Mouse (Mus musculus): ENCODE data around the gene Atrip. TPM values are rescaled to one million over a fixed set of nuclear protein-coding genes. Genes with fewer than 3 reads are reported as not detected.

The Atrip gene
- total RNA-seq, 2 experiments from 2014 or later: 7.6 to 11.6 TPM

DNA sequence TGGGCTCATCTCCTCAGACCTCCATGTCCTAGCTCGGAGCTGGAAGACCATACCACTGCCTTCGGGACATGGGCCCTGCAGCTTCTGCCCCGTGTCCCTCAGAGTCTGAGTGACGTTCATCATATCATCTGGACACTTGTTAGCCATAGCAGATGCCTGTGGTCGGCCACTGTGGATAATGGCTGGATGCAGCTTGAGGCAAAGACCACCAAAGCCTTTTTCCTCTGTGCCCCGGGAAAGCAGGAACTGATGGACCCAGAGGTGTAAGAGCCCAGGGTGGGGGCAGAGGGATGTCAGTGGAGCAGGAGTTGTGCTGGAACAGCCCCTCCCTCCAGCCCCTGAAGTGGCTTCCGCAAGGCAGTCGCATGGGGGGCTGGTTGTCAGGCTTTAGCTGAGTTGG, 42.2 kb downstream of the Atrip start:
- DNase-seq: no peak

DNA sequence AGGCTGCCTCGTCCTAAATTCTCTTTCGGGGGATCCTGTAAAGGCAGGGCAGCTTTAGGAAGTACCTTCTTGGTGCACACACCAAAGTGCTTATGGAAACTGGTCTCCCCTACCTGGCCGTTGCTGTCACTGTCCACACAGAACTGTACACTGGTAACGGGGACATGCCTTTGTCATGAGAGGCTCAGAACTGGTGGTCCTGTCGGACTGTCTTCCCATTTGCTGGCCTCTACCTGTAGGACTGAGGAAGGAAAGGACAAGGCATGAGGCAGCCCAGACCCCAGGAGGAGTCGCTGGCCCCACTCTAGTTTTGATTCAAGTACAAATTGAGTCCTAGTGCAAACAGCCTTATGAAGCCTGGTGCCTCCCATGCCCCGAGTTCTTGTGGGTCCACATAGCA, 42.9 kb downstream of the Atrip start:
- no peak for DNase-seq

DNA sequence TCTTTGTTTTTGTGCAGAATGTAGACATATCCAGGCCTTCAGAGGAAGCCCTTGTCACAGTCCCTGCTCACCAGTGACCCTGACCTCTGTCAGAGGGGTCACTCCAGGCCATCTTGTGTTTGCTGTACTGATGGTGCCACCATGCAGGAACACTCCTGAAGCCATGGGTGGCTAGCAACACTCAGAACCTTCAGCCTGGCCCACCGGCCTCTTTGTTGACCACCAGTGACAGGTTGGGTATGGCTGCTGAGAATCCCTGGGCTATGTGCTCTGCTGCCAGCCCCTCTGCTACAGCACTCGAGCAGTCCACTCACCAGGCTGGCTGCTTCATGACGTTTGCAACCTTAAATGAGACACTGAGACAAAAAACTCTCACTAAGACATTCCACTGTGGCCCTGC, 43.6 kb downstream of the Atrip start:
- DNase-seq: no peak

DNA sequence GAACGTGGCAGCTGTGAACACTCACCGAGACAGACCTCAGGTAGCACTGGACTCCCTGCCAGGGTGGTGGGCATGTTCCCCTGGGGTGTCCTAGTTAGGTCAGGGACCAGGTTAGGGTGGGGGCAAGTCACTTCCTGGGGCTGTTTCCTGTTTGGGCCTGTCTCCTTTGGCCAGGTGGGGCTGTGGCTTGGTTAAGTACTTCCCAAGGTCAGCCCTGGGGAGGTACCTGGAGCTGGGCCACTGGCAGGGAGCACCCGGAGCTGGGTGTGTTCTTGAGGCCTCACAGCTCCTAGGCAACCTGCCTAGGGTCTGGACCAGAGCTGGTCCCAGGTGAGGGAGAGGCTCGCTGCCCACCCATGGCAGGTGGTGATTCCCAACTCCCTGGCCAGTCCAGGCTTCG, 45.0 kb downstream of the Atrip start:
- no peak for DNase-seq

DNA sequence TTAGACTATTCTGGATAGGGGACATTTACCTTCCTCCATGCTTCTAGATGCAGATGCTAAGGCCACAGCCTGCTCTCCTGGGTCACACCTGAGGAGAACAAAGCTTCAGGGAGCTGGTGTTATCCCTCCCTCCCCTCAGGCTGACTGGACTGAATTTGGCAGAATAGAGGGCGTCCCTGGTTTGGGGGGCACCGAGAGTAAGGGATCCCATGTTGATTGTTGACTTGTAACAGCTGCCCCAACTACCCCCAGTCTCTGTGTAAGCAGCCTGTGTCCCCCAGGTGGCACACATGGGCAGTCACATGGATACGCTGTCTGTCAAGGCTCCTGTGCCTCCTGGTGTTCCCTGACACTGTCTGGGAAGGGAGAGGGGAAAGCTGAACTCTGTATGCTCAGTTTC, 45.5 kb downstream of the Atrip start:
- DNase-seq: peak; percentile 1

DNA sequence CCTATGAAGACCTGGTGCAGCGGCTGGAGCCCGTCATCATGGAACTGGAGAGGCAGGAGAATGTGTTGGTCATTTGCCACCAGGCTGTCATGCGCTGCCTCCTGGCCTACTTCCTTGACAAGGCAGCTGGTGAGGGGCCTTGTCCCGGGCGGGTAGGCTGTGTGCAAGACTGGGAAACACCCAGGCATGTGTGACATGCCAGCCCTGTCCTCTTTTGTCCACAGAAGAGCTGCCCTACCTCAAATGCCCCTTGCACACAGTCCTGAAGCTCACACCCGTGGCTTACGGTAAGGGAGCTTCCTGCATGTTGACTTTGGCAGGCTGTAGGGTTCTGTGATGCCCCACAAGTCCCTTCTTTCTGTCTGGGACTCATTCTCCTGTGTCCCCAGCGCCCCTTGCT, 46.4 kb downstream of the Atrip start:
- DNase-seq: peak; percentile 25

DNA sequence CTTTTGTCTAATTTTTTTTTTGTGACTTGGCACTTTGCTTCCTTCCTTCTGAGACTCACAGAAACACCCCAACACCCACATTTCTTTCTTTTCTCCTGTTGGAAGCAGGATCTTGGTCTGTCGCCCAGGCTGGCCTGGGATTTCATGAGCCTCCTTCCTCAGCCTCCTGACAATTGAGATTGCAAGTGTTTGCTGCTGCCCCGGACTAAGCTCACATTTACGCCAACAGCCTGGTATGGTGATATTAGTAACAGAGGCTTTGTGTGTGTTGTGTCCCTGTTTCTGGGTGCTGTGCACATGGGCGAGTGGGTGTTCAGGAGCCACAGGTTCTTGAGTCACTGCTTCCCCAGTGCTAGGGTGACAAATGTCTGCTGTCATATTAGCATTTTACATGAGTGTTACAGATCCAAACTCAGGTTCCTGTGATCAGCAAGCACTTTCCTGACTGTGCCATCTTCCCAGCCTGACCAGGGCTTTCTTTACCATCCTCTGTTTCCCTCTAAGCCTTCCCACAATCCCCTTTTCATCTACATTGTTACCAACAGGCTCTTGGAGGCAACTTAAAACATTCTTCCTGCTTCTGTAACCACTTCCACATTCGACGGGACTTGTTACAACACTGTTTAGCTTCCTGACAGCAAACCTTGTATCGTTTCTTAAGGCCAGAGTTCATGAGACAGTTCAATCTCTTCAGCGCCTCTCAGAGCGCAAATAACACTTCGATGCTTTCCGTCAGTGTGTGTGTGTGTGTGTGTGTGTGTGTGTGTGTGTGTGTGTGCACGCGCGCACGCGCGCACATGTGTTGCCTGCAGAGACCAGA, 50.8 kb downstream of the Atrip start:
- peak; percentile 2 for DNase-seq

DNA sequence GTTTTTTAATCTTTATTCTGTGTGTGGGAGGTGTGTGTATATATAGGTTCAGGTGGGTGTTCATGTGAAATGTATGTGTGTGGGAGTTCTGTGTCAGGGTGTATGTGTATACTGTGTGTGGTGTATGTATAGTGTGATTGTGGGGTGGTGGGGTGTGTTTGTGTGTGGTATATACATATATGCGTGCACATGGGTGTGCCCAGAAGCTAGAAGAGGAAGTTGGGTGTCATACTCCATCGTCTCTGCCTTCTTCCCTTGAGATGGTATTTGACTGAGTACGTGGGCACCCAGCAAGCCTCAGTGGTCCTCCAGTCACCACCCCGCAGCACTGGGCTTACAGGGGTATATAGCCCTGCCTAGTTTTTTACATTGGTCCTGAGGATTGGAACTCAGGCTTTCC, 52.5 kb downstream of the Atrip start:
- peak; percentile 2 for DNase-seq

DNA sequence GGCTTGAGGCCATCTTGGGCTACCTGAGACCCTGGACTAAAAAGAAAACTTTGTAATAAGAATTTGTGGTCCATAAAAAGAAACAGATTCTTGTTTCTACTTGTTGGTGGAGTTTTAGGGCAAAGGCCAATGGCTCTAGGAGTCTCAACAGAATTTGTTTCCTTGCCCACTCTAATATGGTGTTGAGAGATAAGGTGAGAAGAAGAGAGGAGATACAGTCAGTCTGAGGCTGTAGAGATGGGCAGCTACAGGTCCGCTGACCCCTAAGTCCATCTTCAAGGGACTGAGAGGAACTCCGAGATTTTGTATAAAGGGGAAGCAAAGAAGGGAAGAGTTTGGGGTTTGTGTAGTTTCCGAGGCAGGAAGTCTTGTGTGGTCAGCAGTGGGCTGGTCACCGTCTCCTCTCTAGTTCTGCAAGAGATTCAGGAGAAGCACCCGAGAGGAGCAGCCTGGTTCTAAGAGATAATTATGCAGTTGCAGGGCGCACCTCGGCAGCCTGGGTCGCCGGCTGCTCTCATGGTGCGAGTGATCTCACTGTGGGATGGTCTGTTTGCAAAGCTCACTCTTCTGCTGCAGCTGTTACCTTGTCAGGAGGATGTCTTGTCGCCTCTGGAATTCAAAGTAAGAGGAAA, 56.8 kb downstream of the Atrip start:
- DNase-seq: no peak

DNA sequence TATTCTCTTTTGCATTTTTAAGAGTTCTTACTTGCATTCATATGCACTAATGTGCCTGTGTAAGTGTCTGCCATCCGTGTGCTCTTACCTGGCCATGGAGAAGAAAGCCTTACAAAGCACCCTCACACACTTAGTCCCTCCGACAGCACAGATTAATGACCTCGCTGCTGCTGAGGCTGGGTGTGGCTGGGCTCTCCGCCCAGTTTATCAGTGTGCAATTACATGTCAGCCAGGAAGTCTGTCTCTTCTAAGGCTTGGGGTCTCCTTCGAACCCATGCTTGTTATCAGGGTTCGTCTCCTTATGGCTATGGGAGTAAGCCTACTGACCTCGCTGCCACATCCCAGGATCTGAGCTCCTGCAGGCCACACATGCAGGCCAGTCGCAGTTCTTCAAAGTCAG, 58.5 kb downstream of the Atrip start:
- no peak for DNase-seq

DNA sequence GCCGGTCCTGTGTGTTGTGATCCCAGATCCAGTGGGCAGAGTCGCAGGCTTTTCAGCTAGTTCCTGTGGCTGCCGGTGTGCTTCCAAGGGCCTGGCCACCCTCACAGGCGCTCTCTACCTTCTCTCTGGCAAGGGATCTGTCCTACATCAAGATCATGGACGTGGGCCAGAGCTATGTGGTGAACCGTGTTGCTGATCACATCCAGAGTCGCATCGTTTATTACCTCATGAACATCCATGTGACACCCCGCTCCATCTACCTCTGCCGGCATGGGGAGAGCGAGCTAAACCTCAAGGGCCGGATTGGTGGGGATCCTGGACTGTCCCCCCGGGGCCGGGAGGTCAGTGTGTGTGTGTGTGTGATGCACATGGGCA, 63.6 kb downstream of the Atrip start:
- no peak for DNase-seq

DNA sequence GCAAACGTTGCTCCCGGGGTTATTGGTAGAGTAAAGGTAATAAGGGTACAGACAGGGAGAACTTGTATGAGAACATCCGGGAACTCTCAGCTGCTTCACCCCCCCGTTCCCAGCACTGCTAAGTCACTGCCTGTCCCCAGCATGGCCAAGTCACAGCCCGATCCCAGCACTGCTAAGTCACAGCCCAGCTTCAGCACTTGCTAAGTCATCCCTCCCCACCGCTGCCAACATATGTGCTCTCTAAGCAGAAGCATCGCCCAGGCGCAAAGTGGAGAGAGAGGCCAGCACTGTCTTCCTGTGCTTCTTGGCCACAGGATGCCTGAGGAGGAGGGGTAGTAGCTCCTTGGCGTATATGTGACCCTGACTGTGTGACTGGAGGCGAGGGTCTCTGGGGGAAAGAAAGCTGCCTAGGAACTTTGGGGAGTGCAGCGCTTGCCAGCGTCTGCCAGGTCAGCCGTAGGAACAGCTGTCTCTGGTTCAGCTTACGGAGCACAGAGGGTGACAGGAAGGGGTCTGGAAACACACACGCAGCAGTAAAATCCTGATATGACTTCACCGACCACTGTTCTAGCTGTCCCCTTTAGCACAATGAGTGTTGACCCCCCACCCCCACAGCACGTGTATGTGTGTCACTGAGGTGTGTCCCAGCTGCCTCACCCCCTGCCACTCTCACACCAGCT, 64.1 kb downstream of the Atrip start:
- peak; percentile 71 for DNase-seq

DNA sequence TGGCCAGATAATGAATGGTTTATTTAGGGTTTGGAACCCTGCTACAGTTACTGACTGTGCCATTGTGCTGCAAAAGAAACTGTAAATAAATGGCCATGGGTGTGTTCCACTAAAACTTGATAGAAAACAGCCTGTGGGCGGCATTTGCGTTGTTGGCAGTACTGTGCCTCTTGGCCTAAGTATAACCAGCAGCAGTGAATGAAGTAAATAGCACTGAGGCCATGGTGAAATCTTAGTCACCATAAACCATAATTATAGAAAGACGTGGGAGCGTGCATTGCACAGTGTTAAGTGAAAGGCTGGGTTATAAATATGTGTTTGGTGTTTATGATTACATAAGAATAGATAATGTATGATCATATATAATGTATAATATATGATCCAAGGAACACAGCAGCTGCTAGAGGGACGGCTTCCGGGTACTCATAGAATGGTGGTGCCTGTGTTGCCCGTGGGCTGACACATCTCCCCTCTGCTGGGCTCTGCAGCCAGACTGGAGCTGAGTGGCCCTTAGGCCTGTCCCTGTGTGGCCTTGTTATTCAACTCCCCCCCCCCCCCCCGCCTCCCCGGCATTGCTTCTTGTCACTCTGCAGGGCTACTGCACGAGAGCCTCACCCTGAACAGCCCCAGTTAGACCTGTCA, 64.8 kb downstream of the Atrip start:
- DNase-seq: no peak

DNA sequence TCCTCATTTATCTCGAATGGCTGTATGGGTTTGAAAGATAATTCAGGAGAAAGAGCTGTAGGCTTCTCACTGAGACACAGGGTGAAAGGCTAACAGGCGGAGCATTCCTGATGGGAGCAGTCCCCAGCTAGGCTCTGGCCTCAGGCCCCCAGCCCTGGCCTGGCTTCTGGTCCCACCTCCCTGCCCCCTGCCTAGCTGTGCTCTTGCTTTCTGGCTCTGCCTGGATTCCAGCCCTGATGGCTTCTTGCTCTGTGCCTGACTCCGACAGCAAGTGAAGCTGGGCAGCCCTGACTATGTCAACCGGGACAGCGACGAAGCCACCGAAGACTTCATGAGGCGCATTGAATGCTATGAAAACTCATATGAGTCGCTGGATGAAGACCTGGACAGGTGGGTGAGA, 65.8 kb downstream of the Atrip start:
- DNase-seq: no peak

Other genes with a start within 250 kb of the Atrip start
- gene Celsr3, start 247.8 kb downstream of the Atrip start, total RNA-seq (2021): under 1 TPM; 0.14 to 0.54 TPM
- gene Slc26a6, start 220.8 kb downstream of the Atrip start, total RNA-seq (2021): 10 to 100 TPM; 10.8 to 12.9 TPM
- gene Tmem89, start 159.5 kb downstream of the Atrip start, total RNA-seq (2021): not detected
- 100 to 1,000 TPM; 676 to 836 TPM for gene Uqcrc1, start 137.5 kb downstream of the Atrip start, total RNA-seq (2021)
- 1 to 10 TPM; 5.4 to 6.9 TPM for gene Col7a1, start 120.5 kb downstream of the Atrip start, total RNA-seq (2021)
- 1 to 10 TPM in 1 of 2 experiments, under 1 TPM in 1; 0.82 to 1.2 TPM for gene Ucn2, start 88.1 kb downstream of the Atrip start, total RNA-seq (2021)
- 10 to 100 TPM; 26.9 TPM for gene Pfkfb4, start 82.3 kb downstream of the Atrip start, total RNA-seq (2021)
- gene Shisa5, start 35.6 kb downstream of the Atrip start, total RNA-seq (2021): 10 to 100 TPM; 30.9 to 39.2 TPM
- gene Trex1, start 14.4 kb downstream of the Atrip start, total RNA-seq (2021): 10 to 100 TPM; 10.8 to 11.4 TPM
- gene Ccdc51, start 8.4 kb upstream of the Atrip start, total RNA-seq (2021): 1 to 10 TPM; 7.1 to 7.6 TPM
- 100 to 1,000 TPM; 213 to 219 TPM for gene Tma7, start 8.5 kb upstream of the Atrip start, total RNA-seq (2021)
- 1 to 10 TPM; 3.5 to 6.2 TPM for gene Plxnb1, start 21.3 kb upstream of the Atrip start, total RNA-seq (2021)
- gene Fbxw21, start 87.9 kb upstream of the Atrip start, total RNA-seq (2021): not detected
- gene Fbxw13, start 121.9 kb upstream of the Atrip start, total RNA-seq (2021): not detected
- not detected for gene Fbxw20, start 160.6 kb upstream of the Atrip start, total RNA-seq (2021)
- gene Fbxw14, start 213.6 kb upstream of the Atrip start, total RNA-seq (2021): not detected